Mouse (Mus musculus): ENCODE measurements around the gene Rabep2.

Gene Rabep2

DNA sequence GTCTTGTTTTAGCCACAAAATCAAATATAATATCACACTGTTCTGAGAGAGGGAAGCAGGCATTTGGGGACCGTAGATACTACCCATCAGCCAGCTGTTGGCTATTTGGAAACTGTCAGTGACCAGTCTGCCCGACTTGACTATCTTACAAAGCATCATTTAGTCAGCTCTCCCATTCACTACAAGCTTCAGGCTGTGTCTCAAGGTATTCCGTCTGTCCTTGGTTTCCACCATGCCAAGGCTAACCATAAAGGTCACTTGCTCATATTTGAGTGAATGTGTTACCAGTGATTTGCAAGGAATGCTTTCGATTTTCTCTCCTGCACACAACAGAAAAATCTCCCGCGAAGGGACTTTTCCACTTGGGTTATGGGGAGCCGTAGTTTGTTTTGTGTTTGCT lies 6.2 kb downstream of the Rabep2 start:
- DNase-seq (ENCODE audit: low spot score in 2 of 2) = no peak

DNA sequence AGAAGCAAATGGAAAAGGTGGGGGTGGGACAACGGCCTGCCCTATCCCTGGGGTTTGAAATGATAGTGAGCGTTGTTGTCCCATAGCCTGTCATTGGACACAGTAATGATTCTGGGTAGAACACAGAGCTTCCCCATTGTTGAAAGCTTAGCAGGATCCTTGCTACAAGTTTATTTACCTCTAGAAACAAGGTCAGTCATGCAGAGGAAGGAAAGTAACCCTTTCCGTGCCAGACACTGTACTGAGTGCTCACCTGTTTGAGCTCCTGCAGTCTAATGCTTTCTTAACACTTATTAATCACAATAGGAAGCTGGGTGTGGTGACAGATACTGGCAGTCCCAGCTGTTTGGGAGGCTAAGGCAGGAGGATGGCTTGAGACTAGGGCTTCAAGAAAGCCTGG lies 7.2 kb downstream of the Rabep2 start:
- no peak for DNase-seq (ENCODE audit: low spot score in 2 of 2)

DNA sequence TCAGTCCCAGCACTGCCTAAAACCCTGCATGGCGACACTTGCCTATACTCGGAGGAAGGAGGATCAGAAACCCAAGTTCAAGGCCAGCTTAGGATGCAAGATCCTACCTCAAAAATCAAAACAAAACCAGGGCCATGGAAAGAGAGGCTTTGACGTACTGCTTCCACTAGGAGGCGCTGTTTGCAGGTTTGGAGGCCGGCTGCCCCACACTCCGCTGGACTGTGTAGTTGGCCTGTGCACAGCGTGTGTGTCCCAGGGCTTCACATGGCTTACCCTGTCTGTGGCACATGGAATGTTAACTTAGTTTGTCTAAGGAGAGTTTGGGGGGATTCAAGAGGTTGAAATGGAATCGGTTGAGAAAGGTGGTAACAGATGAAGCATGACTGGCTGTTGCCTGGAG lies 8.3 kb downstream of the Rabep2 start:
- no peak for DNase-seq (ENCODE audit: low spot score in 2 of 2)

DNA sequence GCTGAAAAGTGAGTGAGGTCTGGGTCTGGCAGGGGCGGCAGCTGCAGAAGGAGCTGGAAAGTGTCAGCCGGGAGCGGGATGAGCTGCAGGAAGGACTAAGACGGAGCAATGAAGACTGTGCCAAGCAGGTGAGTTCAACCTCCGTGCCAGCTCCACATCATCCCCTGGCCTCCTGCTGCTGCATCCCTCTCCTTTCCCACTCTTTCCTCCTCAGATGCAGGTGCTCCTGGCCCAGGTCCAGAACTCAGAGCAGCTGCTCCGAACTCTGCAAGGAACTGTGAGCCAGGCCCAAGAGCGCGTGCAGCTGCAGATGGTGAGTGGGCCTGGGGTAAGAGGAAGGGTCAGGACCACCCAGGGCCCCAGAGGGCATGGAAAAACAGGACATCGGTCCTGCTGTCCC lies 11.6 kb downstream of the Rabep2 start:
- no peak for DNase-seq (ENCODE audit: low spot score in 2 of 2)

DNA sequence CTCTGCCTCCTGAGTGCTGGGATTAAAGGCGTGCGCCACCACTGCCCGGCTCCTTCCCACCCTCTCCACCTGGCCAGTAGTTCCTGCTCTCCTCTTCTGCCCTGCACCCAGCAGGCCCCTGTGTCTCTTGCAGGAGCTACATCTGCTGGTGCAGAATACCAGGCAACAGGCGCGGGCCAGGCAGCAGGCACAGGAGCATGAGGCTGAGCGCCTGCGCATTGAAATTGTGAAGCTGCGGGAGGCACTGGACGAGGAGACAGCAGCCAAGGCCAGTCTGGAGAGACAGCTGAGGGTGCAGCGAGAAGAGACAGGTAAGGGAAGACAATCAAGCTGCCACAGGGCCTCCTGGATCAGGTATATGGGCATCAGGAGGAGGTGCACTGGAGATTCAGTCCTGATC lies 15.4 kb downstream of the Rabep2 start:
- DNase-seq (ENCODE audit: low spot score in 2 of 2) = no peak

DNA sequence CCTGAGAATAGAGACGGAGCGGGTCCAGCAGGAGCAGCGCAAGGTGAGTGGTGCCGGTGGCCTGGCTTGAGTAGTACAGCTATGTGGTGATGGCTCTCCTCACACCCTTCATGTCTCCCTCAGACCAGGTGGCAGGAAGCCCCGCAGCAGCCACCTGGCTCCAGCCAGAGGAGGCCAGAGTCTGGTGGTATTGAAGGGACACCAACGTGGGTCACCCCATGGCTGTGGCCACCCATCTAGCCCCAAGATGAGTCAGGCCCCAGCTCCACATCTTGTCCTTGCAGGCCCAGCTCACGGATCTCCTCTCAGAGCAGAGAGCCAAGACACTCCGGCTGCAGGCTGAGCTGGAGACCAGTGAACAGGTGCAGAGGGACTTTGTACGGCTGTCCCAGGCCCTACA lies 16.0 kb downstream of the Rabep2 start:
- DNase-seq (ENCODE audit: low spot score in 2 of 2) = no peak

DNA sequence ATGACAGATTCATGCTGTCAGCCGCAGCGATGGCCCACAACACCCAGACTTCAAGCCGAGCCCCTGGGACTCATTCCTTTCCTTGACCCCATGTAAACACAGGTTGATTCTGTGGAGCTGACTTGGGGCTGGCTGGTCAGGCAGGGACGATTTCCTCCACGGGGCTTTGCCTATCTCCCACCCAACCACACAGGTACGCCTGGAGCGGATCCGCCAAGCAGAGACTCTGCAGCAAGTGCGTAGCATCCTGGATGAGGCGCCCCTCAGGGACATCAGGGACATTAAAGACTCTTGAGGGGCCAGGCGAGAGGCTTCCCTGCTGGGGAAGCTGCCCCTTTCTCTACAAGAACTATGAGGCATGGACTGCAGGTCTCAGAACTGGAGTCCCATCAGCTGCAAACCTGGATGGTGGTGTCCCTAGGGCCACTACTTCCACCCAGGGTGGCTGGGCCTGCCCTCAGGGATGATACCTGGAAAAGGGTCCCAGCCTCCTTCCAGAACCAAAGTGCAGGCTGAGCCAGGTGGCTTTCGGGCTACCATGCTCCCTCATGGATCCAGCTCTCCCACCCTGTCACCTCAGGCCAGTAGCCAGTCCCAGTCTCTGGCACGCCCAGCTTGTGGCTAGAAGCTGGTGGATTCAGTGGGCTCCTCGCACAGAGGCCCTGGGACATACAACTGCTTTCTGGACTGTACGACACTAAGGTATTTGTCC lies 16.7 kb downstream of the Rabep2 start:
- DNase-seq (ENCODE audit: low spot score in 2 of 2) = no peak

DNA sequence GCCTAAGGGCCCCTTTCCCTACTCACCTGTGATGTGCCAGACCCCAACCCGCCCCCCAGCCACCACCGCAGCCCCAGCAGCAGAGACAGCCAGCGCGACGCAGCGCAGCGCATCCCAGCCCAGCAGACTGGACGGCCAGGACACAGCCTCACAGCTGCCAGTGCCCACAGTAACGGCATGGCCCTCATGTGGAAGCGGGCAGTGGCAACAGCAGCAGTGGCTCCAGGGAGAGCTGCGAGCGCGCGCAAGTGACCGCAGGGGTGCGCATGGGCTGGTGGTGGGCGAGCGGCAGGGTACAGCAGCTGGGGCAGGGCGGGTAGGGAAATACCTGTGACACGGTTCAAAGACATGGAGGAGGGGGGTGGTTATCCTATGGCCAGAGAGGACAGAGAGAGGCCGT lies 17.7 kb downstream of the Rabep2 start:
- no peak for DNase-seq (ENCODE audit: low spot score in 2 of 2)

DNA sequence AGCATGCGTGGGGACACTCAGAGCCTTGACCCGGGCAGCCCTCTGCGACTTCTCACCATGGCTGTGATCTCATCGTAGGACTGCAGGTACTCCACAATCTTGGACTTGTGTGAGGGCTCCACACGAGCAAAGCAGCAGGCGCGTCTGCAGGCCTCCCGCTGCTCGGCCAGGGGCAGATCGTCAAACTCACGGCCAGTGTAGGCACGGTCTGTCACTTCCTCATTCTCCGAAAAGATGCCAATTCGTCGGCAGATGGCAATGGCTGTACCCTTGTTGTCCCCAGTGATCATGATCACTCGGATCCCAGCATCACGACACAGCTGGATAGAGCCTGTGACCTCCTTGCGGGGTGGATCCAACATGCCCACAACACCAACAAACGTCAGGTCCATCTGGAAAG lies 19.9 kb downstream of the Rabep2 start:
- no peak for DNase-seq (ENCODE audit: low spot score in 2 of 2)

GRCm38 (mm10) chr7:126449991-126450390 lies 21.4 kb downstream of the Rabep2 start:
- DNase-seq (ENCODE audit: low spot score in 2 of 2) = no peak

GRCm38 (mm10) chr7:126450641-126451040 lies 22.1 kb downstream of the Rabep2 start:
- DNase-seq (ENCODE audit: low spot score in 2 of 2) = no peak

GRCm38 (mm10) chr7:126452244-126452643 lies 23.7 kb downstream of the Rabep2 start:
- DNase-seq (ENCODE audit: low spot score in 2 of 2) = no peak

DNA sequence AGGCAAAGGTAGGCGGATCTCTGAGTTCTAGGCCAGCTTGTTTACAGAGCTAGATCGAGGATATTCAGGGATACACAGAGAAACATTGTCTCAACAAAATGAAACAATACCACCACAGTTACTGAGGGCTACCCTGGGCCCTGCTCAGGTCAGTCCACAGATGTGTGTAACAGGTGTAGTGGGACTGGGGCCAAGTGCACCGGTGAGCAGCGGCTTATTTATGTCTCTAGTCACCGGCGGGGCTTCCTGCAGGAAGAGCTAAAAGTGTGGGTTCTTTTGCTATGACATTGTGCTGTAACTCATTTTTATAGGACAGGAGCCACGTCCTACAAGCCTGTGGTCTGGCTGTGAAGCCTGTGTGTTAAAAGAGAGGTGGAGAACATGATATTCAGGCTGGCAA lies 25.3 kb downstream of the Rabep2 start:
- DNase-seq (ENCODE audit: low spot score in 2 of 2) = no peak

- no peak for DNase-seq (ENCODE audit: low spot score in 2 of 2)
Measured at GRCm38 (mm10) chr7:126455242-126455641, 26.7 kb downstream of the Rabep2 start.

DNA sequence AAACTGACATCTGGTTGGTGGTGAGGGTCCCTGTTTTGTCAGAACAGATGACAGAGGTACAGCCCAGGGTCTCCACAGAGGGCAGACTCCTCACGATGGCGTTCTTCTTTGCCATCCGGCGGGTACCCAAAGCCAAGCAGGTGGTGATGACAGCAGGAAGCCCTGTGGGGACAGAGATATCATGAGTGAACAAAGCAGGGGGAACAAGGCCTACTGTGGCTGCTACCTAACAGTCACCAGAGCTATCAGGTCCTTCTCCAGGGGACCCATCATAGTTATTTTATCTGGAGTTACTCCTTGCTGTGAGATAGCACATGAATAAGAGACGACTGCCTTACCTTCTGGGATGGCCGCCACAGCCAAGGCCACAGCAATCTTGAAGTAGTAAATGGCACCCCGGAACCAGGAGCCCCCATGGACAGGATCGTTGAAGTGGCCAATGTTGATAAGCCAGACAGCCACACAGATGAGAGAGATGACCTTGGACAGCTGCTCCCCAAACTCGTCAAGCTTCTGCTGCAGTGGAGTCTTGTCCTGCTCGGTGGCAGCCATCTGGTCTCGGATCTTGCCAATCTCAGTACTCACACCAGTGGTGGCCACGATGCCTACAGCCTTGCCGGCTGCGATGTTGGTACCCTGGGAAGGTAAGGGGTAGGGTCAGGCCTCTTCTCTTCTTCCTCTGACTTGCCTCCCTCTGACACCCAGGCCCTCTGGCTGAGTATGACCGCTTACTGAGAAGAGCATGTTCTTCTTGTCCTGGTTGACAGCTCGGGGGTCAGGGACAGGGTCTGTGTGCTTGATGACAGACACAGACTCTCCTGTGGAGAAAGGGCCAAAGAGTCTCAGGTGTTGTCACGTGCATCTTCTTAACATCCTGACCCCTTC lies 28.1 kb downstream of the Rabep2 start:
- no peak for DNase-seq (ENCODE audit: low spot score in 2 of 2)

- no peak for DNase-seq (ENCODE audit: low spot score in 2 of 2)
Measured at GRCm38 (mm10) chr7:126458225-126458624, 29.7 kb downstream of the Rabep2 start.

- DNase-seq (ENCODE audit: low spot score in 2 of 2) = no peak
Measured at GRCm38 (mm10) chr7:126458844-126459618, 30.5 kb downstream of the Rabep2 start.

GRCm38 (mm10) chr7:126460623-126461399 lies 32.3 kb downstream of the Rabep2 start:
- no peak for DNase-seq (ENCODE audit: low spot score in 2 of 2)

GRCm38 (mm10) chr7:126461626-126462025 lies 33.1 kb downstream of the Rabep2 start:
- DNase-seq (ENCODE audit: low spot score in 2 of 2) = no peak

- no peak for DNase-seq (ENCODE audit: low spot score in 2 of 2)
Measured at GRCm38 (mm10) chr7:126463004-126463403, 34.4 kb downstream of the Rabep2 start, which contains the start of gene Atp2a1. Gene Atp2a1, minus strand, starts transcription at chr7:126463108.

GRCm38 (mm10) chr7:126463547-126463946 lies 35.0 kb downstream of the Rabep2 start:
- DNase-seq (ENCODE audit: low spot score in 2 of 2) = no peak
